Mouse (Mus musculus) G1E (cell line): Measurements from ENCODE around the gene Rai1. TPM values are rescaled to one million over a fixed set of nuclear protein-coding genes. Genes with fewer than 3 reads are reported as not detected.

Source experiments
- ATAC-seq: 2 replicates; pipeline ENCODE4 v1.8.0; 2016; ENCODE audit warnings: mild to moderate bottlenecking; ENCODE audit not compliant: insufficient number of reproducible peaks, poor library complexity, low FRiP score, severe bottlenecking; ENCODE audit errors: extremely low read depth
- DNase-seq: peaks from one replicate; pipeline ENCODE4 v3.0.0; 2012; ENCODE audit warnings: low spot score
- H3K27me3 ChIP-seq: 2 replicates; pipeline ENCODE4 v1.6.1; 2012; ENCODE audit warnings: mild to moderate bottlenecking, low read length, inconsistent platforms; ENCODE audit not compliant: insufficient read depth
- H3K36me3 ChIP-seq: replicated peaks from 2 replicates; pipeline ENCODE3; 2012; ENCODE audit warnings: mild to moderate bottlenecking, inconsistent platforms
- H3K4me1 ChIP-seq: 2 replicates; pipeline ENCODE4 v1.6.1; 2012; ENCODE audit warnings: low read depth, low read length, inconsistent platforms, mixed read lengths; ENCODE audit not compliant: insufficient read depth
- H3K4me3 ChIP-seq: 2 replicates; pipeline ENCODE4 v1.5.1; 2012; ENCODE audit warnings: low read depth, mild to moderate bottlenecking, inconsistent platforms, low read length, moderate library complexity, mixed read lengths
- H3K9me3 ChIP-seq: replicated peaks from 2 replicates; pipeline ENCODE4 v1.6.1; 2012; ENCODE audit warnings: inconsistent platforms
- CTCF ChIP-seq: IDR thresholded peaks from 2 replicates; pipeline ENCODE4 v1.5.1; 2012; ENCODE audit warnings: low read depth, low read length, inconsistent platforms, mixed read lengths
- GATA1 ChIP-seq: IDR thresholded peaks from 2 replicates; pipeline ENCODE4 v1.6.1; 2012; ENCODE audit warnings: borderline replicate concordance, low read length, inconsistent platforms, mixed read lengths
- GATA2 ChIP-seq: IDR thresholded peaks from 2 replicates; pipeline ENCODE4 v1.6.1; 2012; ENCODE audit warnings: low read depth, low read length, inconsistent platforms, borderline replicate concordance
- POLR2AphosphoS5 ChIP-seq: IDR thresholded peaks from 2 replicates; pipeline ENCODE4 v1.6.1; 2012; ENCODE audit warnings: low read depth, low read length, inconsistent platforms; ENCODE audit not compliant: insufficient replicate concordance
- TAL1 ChIP-seq: conservative IDR thresholded peaks from 2 replicates; pipeline ENCODE4 v1.6.1; 2012; ENCODE audit warnings: low read depth, low read length, inconsistent platforms, mixed read lengths
- polyA plus RNA-seq: library from polyadenylated mRNA; stranded (reverse); fragments of >175 nt; gene quantifications from 2 replicates; pipeline ENCODE4 v1.2.3, GENCODE M21; 2012
- total RNA-seq, 2 experiments: library from RNA; stranded (forward) in 1 of 2; stranded (reverse) in 1 of 2; fragments of 200-1000 nt in 1 of 2; fragments of >200 nt in 1 of 2; fragmentation: Nextera tagmentation in 1 of 2; gene quantifications; 2 replicates each; pipeline ENCODE4 v1.2.3; 2014 to 2017

The Rai1 gene
- total and polyA plus RNA-seq, 3 experiments = 10.3 to 107 (median 77.4) TPM

- DNase-seq (no peak), ATAC-seq (no peak)
- TF ChIP-seq GATA2 (no peak), GATA1 (no peak), POLR2AphosphoS5 (no peak), TAL1 (no peak), CTCF (no peak)
- Histone ChIP-seq H3K27me3 (peaks cover 62% of the 10 kb centered on the region), H3K4me3 (no peak overlapping the region), H3K4me1 (peaks cover 30% of the 10 kb centered on the region), H3K36me3 (no peaks in the 10 kb centered on the region), H3K9me3 (no peaks in the 10 kb centered on the region)
These were observed 11.6 kb upstream of the Rai1 start for GRCm38 (mm10) chr11:60093227-60093626.

GRCm38 (mm10) chr11:60093984-60094587, 10.7 kb upstream of the Rai1 start:
- TF ChIP-seq CTCF (no peak), GATA1 (no peak), GATA2 (no peak), TAL1 (no peak), POLR2AphosphoS5 (no peak)
- peaks cover 57% of the 10 kb centered on the region for H3K27me3 ChIP-seq
- ATAC-seq (no peak), DNase-seq (no peak)
- no peaks in the 10 kb centered on the region for H3K9me3 ChIP-seq
- no peaks in the 10 kb centered on the region for H3K36me3 ChIP-seq
- H3K4me1 ChIP-seq = peaks cover 26% of the 10 kb centered on the region
- no peak overlapping the region for H3K4me3 ChIP-seq

GRCm38 (mm10) chr11:60094909-60095810, 9.7 kb upstream of the Rai1 start:
- Histone ChIP-seq H3K9me3 (no peaks in the 10 kb centered on the region), H3K36me3 (no peaks in the 10 kb centered on the region), H3K27me3 (peaks cover 62% of the 10 kb centered on the region), H3K4me3 (no peak overlapping the region), H3K4me1 (peaks cover 36% of the 10 kb centered on the region)
- no peak for DNase-seq
- TF ChIP-seq POLR2AphosphoS5 (no peak), TAL1 (no peak), CTCF (no peak), GATA1 (no peak), GATA2 (no peak)
- no peak for ATAC-seq

GRCm38 (mm10) chr11:60099555-60100186, 5.1 kb upstream of the Rai1 start:
- TF ChIP-seq POLR2AphosphoS5 (no peak), GATA2 (no peak), TAL1 (no peak), GATA1 (no peak), CTCF (no peak)
- Histone ChIP-seq H3K4me1 (peaks cover 40% of the 10 kb centered on the region), H3K4me3 (no peak overlapping the region), H3K27me3 (peaks cover 37% of the 10 kb centered on the region), H3K9me3 (no peaks in the 10 kb centered on the region), H3K36me3 (no peaks in the 10 kb centered on the region)
- ATAC-seq = no peak
- DNase-seq = no peak

- DNase-seq (no peak), ATAC-seq (no peak)
- H3K36me3 ChIP-seq = no peaks in the 10 kb centered on the region
- H3K27me3 ChIP-seq = peaks cover 24% of the 10 kb centered on the region
- H3K4me3 ChIP-seq = no peak overlapping the region
- H3K9me3 ChIP-seq = no peaks in the 10 kb centered on the region
- H3K4me1 ChIP-seq = peaks cover 35% of the 10 kb centered on the region
- no peak for TF ChIP-seq GATA2
- no peak for TF ChIP-seq CTCF
- TF ChIP-seq TAL1 = no peak
- TF ChIP-seq GATA1 = no peak
- no peak for TF ChIP-seq POLR2AphosphoS5
These were observed 3.8 kb upstream of the Rai1 start for GRCm38 (mm10) chr11:60100827-60101555.

GRCm38 (mm10) chr11:60101986-60102385, 2.8 kb upstream of the Rai1 start:
- H3K9me3 ChIP-seq = no peaks in the 10 kb centered on the region
- H3K36me3 ChIP-seq = no peaks in the 10 kb centered on the region
- DNase-seq (no peak), ATAC-seq (no peak)
- TF ChIP-seq CTCF (no peak), GATA2 (no peak), POLR2AphosphoS5 (no peak), TAL1 (no peak), GATA1 (no peak)
- peaks cover 15% of the 10 kb centered on the region for H3K27me3 ChIP-seq
- peaks cover 41% of the 10 kb centered on the region for H3K4me1 ChIP-seq
- H3K4me3 ChIP-seq = no peak overlapping the region
